Mouse (Mus musculus): ENCODE results near the gene Ninj1. TPM values are rescaled to one million over a fixed set of nuclear protein-coding genes. Genes with fewer than 3 reads are reported as not detected.

Ninj1 gene
- polyA plus RNA-seq, 1 experiment from 2014 or later, result 70.2 TPM

DNA sequence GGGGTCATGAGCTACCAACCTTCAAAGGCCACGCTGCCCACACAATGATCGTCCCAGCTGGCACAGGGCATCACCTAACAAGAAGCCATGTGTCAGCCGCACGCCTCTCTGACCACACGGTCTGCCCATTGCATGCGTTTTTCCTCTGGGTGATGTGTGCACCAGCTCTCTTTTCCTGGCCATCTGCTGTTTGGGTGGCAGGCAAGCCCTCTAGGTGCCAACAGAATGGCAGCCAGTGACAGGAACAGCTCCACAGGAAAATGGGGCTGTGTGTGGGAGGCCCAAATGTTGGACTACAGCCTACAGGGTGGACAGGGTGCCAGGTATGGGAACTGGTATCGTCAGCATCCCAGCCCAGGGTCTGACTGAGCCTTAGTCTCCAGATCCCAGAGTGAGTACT lies 14.9 kb upstream of the Ninj1 start:
- no peak overlapping the region for H3K4me3 ChIP-seq
- H3K9ac ChIP-seq, result no peak overlapping the region
- no peaks in the 10 kb centered on the region for H3K27me3 ChIP-seq
- H3K27ac ChIP-seq, result no peak overlapping the region
- no peak overlapping the region for H3K4me2 ChIP-seq
- ATAC-seq (replicated peaks; ENCODE audit: insufficient number of reproducible peaks, insufficient read depth, low FRiP score, low read depth), result peak; percentile 21; the same call in 1 of the 2 replicates
- H3K4me1 ChIP-seq (replicated peaks), result peaks cover 18% of the 10 kb centered on the region
- no peaks in the 10 kb centered on the region for H3K36me3 ChIP-seq
- WGBS, result 86% methylated on average over 7 of the region's 7 CpGs
- no peaks in the 10 kb centered on the region for H3K9me3 ChIP-seq (replicated peaks)

DNA sequence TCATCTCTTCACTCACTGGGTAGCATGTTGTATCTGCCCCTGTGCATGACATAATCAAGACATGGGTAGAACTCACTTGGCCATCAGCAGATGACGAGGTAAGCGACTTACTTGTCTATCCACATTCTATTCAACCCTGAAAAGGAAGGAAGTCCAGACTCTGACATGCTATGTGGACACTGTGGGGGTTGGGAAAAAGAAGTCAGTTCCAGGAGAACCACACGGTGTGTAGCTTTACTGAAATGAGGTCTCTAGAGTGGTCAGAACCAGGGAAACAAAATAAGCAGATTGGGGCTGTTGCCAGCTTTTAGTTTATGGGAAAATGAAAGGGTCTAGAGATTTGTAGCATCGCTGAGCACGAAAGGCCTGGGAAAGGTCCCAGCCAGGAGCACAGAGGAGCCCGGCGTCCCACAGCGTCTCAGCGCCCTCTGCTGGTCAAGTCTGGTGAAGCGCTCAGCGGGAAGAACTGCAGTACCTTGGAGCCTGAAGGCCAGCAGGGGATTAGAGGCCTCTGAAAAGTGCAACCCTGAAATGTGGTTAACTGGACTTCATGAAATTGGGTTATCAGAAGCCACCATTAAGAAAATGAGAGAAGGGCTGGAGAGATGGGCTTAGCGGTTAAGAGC lies 14.2 kb upstream of the Ninj1 start:
- no peak overlapping the region for H3K4me3 ChIP-seq
- H3K9ac ChIP-seq, result no peak overlapping the region
- H3K9me3 ChIP-seq (replicated peaks), result no peaks in the 10 kb centered on the region
- peaks cover 18% of the 10 kb centered on the region for H3K4me1 ChIP-seq (replicated peaks)
- ATAC-seq (replicated peaks; ENCODE audit: insufficient number of reproducible peaks, insufficient read depth, low FRiP score, low read depth), result peak; percentile 50; the same call in 1 of the 2 replicates
- no peaks in the 10 kb centered on the region for H3K27me3 ChIP-seq
- H3K27ac ChIP-seq, result no peak overlapping the region
- 6% methylated on average over 12 of the region's 12 CpGs for WGBS
- 0 out of 2 replicates have a peak overlapping the region, but pooled peaks have one; percentile 18 for H3K4me2 ChIP-seq
- no peaks in the 10 kb centered on the region for H3K36me3 ChIP-seq

DNA sequence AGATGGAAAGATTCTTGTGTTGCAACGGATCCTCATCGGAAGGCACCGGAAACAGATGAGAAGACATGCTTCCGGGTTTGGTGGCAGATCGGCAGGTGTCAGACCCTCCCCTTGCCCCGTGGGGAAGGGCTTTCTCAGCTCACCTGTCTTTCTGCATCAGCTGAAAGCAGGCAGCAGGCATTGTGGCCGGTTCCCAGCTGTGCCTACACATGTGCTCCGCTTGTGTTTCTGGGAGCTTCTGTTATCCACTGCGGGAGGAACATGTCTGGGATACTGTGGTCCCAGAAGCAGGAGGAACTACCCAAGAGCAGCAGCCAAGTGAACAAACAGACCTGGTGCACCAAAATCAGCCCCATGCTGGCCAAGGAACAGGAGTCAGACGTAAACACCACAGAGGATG lies 11.8 kb upstream of the Ninj1 start:
- no peak overlapping the region for H3K4me3 ChIP-seq
- ATAC-seq (replicated peaks; ENCODE audit: insufficient number of reproducible peaks, insufficient read depth, low FRiP score, low read depth), result no peak
- no peaks in the 10 kb centered on the region for H3K9me3 ChIP-seq (replicated peaks)
- H3K36me3 ChIP-seq, result no peaks in the 10 kb centered on the region
- 69% methylated on average over 10 of the region's 10 CpGs for WGBS
- H3K27ac ChIP-seq, result no peak overlapping the region
- H3K4me2 ChIP-seq, result no peak overlapping the region
- no peak overlapping the region for H3K9ac ChIP-seq
- H3K27me3 ChIP-seq, result no peaks in the 10 kb centered on the region
- peaks cover 29% of the 10 kb centered on the region for H3K4me1 ChIP-seq (replicated peaks)

DNA sequence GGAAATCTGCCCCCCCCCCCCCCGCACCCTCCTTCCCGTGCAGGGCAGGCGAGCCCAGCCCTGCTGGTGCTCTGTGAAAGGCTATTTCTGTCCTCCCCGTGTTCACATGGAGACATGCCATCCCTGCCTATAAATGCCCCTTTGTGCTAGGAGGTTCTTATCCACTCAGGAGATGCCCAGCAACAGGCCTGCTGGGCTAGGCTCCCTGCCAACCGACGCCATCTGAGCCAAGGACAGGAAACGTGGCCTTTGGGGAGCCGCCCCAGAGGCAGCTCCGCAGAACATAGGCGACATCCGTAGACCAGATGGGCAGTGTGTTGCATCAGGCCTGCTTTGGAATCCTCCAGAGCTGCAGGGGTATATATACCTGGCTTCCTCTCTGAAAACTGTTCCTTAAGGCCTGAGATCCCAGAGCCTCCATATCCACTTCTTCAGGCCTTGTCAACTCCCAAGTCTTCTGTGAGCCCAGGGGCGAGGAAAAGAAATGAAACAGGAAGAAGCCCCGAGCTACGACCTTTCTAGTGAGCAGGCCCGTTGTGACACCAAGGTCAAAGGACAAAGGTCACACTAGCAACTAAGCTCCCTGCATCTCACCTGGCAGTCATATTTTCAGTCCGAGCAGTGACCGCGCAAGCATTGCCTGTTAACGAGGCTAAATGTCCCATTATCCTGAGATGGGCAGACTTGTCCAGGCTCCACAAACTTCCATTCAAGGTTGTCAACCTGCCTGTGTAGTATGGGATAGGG lies 8.3 kb upstream of the Ninj1 start:
- Histone ChIP-seq H3K27ac (peak overlapping the region; percentile 90), H3K4me3 (no peak overlapping the region), H3K9ac (no peak overlapping the region), H3K9me3 (replicated peaks) (no peaks in the 10 kb centered on the region), H3K27me3 (no peaks in the 10 kb centered on the region), H3K4me1 (replicated peaks) (peaks cover 42% of the 10 kb centered on the region), H3K4me2 (0 out of 2 replicates have a peak overlapping the region, but pooled peaks have one; percentile 15), H3K36me3 (no peaks in the 10 kb centered on the region)
- 49% methylated on average over 19 of the region's 19 CpGs for WGBS
- ATAC-seq (replicated peaks; ENCODE audit: insufficient number of reproducible peaks, insufficient read depth, low FRiP score, low read depth), result peak; percentile 90

DNA sequence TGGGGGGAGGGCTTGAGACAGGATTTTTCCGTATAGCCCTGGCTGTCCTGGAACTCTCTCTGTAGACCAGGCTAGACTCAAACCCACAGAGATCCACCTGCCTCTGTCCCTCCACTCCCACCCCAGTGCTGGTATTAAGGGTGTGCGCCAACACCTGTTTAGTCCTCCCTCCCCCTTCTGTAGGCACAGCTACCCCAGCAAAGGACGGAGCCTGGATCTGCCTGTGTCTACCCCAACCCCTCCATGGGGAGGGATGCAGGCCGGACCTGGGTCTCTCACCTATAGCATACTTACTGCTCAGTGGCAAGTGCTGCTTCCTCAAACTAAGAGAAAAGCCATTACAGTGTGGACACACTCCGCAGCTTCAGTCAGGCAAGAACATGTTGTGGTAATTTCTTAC lies 7.0 kb upstream of the Ninj1 start:
- no peak overlapping the region for H3K4me2 ChIP-seq
- no peak overlapping the region for H3K27ac ChIP-seq
- no peak overlapping the region for H3K4me3 ChIP-seq
- H3K27me3 ChIP-seq, result no peaks in the 10 kb centered on the region
- no peaks in the 10 kb centered on the region for H3K36me3 ChIP-seq
- H3K9me3 ChIP-seq (replicated peaks), result no peaks in the 10 kb centered on the region
- H3K9ac ChIP-seq, result no peak overlapping the region
- peaks cover 42% of the 10 kb centered on the region for H3K4me1 ChIP-seq (replicated peaks)
- WGBS, result 80% methylated on average over 5 of the region's 5 CpGs
- ATAC-seq (replicated peaks; ENCODE audit: insufficient number of reproducible peaks, insufficient read depth, low FRiP score, low read depth), result no peak

DNA sequence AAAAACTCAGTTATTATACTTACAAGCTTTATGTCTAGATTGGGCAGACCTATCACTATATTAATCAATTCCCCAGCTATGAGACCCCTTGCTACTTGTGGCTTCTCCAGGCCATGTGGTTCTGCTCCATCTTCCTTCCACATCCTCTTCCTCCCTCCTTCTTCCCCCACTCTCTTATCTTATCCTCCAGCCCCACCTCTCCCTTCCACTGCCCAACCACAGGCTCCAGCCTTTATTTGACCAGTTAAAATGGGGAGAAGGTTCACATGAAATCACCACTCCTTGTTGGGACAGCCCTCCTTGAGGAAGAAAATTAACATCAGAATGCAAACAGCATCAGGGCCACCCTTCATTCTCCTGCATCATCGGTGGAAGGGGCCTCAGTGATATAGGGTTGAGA lies 6.6 kb upstream of the Ninj1 start:
- peaks cover 42% of the 10 kb centered on the region for H3K4me1 ChIP-seq (replicated peaks)
- no peaks in the 10 kb centered on the region for H3K9me3 ChIP-seq (replicated peaks)
- WGBS, result 60% methylated on average over 1 of the region's 1 CpGs
- H3K36me3 ChIP-seq, result no peaks in the 10 kb centered on the region
- H3K27me3 ChIP-seq, result no peaks in the 10 kb centered on the region
- H3K27ac ChIP-seq, result no peak overlapping the region
- H3K4me3 ChIP-seq, result no peak overlapping the region
- H3K4me2 ChIP-seq, result no peak overlapping the region
- ATAC-seq (replicated peaks; ENCODE audit: insufficient number of reproducible peaks, insufficient read depth, low FRiP score, low read depth), result no peak
- H3K9ac ChIP-seq, result no peak overlapping the region

DNA sequence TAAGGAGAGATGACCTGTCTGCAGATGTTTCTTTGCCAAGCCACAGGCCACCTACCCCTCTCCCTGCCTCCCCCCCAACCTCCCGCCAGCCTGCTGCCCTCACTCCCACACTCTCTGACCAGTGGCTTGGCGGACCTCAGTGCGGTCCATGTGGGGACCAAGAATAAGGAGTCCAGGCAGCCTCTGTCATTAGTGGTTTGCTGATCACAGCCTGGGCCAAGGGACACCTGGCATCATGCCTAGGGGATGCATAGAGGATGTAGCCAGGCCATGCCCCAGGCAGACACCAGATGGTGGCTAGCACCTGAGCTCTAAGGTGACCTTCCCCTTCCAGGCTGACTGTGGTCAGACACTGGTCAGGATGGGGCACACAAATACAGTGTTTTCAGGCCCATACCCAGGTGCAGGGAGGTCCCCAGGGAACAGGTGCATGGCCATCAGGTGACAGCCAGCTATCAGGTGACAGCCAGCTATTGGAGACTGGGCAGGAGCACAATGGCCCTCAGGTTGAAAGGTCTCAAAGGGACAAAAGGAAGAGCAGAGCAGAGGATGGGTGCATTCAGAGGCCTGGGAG lies 5.8 kb upstream of the Ninj1 start:
- Histone ChIP-seq H3K9ac (no peak overlapping the region; the same call in 1 of the 2 replicates), H3K4me1 (replicated peaks) (peaks cover 43% of the 10 kb centered on the region), H3K4me2 (no peak overlapping the region), H3K4me3 (no peak overlapping the region), H3K27ac (no peak overlapping the region), H3K27me3 (no peaks in the 10 kb centered on the region), H3K9me3 (replicated peaks) (no peaks in the 10 kb centered on the region), H3K36me3 (no peaks in the 10 kb centered on the region)
- WGBS, result 77% methylated on average over 3 of the region's 3 CpGs
- no peak for ATAC-seq (replicated peaks; ENCODE audit: insufficient number of reproducible peaks, insufficient read depth, low FRiP score, low read depth)

DNA sequence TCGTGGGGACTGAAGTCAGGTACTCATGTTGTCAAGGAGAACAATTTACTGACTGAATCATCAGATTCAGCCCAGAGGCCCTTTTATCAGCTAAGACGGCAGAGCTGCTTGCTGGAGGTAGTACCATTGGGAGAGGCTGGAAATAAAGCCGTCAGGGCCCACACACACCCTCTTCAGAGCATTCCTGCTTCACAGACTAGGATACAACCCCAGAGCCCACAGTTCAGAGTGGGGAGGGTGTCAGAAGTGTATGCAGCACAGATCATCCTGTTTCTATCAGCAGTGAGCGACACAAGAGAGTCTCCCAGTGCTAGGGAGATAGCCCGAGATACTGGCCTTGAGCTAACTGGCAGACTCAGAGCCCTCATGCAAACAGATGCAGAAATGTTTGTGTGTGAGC lies 4.1 kb upstream of the Ninj1 start:
- Histone ChIP-seq H3K27me3 (no peaks in the 10 kb centered on the region), H3K9me3 (replicated peaks) (no peaks in the 10 kb centered on the region), H3K4me1 (replicated peaks) (peaks cover 57% of the 10 kb centered on the region), H3K4me2 (no peak overlapping the region), H3K4me3 (no peak overlapping the region), H3K27ac (0 out of 2 replicates have a peak overlapping the region, but pooled peaks have one; percentile 0), H3K9ac (no peak overlapping the region), H3K36me3 (no peaks in the 10 kb centered on the region)
- WGBS, result 41% methylated on average over 5 of the region's 5 CpGs
- ATAC-seq (replicated peaks; ENCODE audit: insufficient number of reproducible peaks, insufficient read depth, low FRiP score, low read depth), result no peak

DNA sequence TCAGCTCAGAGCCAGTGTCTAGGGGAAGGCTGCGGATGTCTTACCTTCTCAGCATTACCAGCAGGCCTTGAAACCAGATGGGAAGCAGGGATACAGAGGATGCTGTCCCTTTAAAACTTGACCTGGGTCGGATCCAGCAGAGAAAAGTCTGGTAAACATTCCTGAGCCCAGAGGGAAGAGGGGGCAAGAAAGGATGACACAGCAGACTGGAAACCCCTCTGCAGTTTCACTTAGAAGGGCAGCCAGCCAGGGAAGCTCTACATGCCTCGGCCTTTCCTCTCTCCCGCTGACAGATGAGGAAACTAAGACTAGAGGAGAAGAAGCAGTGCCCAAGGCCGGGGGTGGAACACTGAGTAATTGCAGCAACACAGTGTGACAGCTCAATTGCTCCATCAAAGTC lies 3.6 kb upstream of the Ninj1 start:
- H3K27me3 ChIP-seq, result no peaks in the 10 kb centered on the region
- H3K9me3 ChIP-seq (replicated peaks), result no peaks in the 10 kb centered on the region
- H3K4me2 ChIP-seq, result no peak overlapping the region
- H3K9ac ChIP-seq, result no peak overlapping the region
- H3K36me3 ChIP-seq, result no peaks in the 10 kb centered on the region
- 0 out of 2 replicates have a peak overlapping the region, but pooled peaks have one; percentile 0 for H3K27ac ChIP-seq
- no peak for ATAC-seq (replicated peaks; ENCODE audit: insufficient number of reproducible peaks, insufficient read depth, low FRiP score, low read depth)
- H3K4me1 ChIP-seq (replicated peaks), result peaks cover 57% of the 10 kb centered on the region
- no peak overlapping the region for H3K4me3 ChIP-seq
- 44% methylated on average over 5 of the region's 5 CpGs for WGBS

DNA sequence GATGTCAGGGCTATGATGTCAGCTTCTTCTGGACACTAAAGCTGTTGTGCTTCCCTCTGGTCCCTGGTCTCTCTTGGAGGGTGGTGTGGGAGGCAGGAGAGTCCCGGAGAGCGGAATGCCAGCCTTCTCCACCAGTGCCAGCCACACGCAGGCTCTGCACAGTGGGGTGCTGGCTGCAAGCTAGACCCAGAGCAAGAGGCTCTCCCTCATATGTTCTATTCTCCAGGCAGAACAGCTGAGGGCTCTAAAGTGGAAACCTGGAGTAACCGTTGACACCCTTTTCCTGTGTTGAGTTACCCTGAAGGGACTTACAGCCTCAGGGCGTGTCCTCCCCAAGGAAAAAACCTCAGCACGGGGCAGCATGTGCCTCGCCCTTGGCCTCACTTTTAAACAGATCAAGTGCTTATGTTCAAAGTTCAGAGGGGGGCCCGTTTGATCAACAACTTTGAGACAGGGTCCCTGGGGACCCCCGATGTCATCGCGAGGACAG lies 442 bp upstream of the Ninj1 start:
- peaks cover 69% of the 10 kb centered on the region for H3K4me1 ChIP-seq (replicated peaks)
- peak; percentile 0; the same call in 1 of the 2 replicates for ATAC-seq (replicated peaks; ENCODE audit: insufficient number of reproducible peaks, insufficient read depth, low FRiP score, low read depth)
- H3K36me3 ChIP-seq, result no peaks in the 10 kb centered on the region

DNA sequence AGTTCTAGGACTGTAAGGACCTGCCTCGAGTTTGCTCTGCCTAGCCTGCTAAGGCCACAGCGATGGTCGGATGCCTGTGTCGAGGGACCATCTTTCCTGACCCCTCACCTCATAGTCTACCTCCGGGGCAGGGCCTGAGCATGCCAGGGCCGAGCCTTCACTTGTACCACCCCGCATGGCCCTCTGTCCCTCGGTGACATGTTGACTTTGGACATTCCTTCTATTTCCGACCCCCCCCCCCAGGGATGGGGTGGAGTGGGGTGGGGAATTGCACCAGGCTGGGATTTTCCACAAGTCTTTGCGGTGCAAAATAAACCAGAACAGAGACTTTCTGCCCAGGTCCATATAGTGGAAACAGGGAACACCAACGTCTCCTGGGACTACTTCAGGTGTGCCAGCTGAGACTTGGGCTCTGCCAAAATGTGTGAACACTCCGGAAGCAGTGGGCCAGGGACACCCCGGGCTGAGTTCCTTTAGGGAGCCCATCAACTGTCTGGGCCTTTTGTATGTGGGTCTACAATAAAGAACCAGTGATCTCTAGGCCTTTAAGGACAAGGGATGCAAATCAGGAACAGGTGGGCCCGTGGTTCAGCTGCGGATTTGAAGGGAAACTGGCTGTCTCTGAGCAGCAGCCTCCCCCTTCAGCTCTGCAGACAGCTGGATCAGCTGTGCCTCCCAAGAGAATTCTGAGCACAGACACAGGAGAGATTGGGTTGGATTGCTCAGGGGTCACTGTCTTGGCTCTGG lies 1.1 kb downstream of the Ninj1 start:
- peak; percentile 0; the same call in 1 of the 2 replicates for ATAC-seq (replicated peaks; ENCODE audit: insufficient number of reproducible peaks, insufficient read depth, low FRiP score, low read depth)
- peak overlapping the region; percentile 99 for H3K4me2 ChIP-seq
- H3K36me3 ChIP-seq, result no peaks in the 10 kb centered on the region
- peaks cover 66% of the 10 kb centered on the region for H3K4me1 ChIP-seq (replicated peaks)
- H3K9me3 ChIP-seq (replicated peaks), result no peaks in the 10 kb centered on the region
- H3K4me3 ChIP-seq, result peak overlapping the region; percentile 91
- H3K9ac ChIP-seq, result peak overlapping the region; percentile 87
- no peaks in the 10 kb centered on the region for H3K27me3 ChIP-seq
- peak overlapping the region; percentile 92 for H3K27ac ChIP-seq
- WGBS, result 27% methylated on average over 15 of the region's 15 CpGs

More for the DNA sequence above, 442 bp upstream of the Ninj1 start:
- Histone ChIP-seq H3K9me3 (replicated peaks) (no peaks in the 10 kb centered on the region), H3K9ac (peak overlapping the region; percentile 46), H3K4me2 (peak overlapping the region; percentile 99; the same call in 1 of the 2 replicates), H3K4me3 (peak overlapping the region; percentile 91), H3K27ac (peak overlapping the region; percentile 92), H3K27me3 (no peaks in the 10 kb centered on the region)
- WGBS, result 18% methylated on average over 11 of the region's 11 CpGs
